Mouse (Mus musculus): ENCODE data around the gene Aldh16a1. TPM values are rescaled to one million over a fixed set of nuclear protein-coding genes. Genes with fewer than 3 reads are reported as not detected.

Gene Aldh16a1
- polyA plus RNA-seq, 1 experiment from 2014 or later: 49.1 TPM

DNA sequence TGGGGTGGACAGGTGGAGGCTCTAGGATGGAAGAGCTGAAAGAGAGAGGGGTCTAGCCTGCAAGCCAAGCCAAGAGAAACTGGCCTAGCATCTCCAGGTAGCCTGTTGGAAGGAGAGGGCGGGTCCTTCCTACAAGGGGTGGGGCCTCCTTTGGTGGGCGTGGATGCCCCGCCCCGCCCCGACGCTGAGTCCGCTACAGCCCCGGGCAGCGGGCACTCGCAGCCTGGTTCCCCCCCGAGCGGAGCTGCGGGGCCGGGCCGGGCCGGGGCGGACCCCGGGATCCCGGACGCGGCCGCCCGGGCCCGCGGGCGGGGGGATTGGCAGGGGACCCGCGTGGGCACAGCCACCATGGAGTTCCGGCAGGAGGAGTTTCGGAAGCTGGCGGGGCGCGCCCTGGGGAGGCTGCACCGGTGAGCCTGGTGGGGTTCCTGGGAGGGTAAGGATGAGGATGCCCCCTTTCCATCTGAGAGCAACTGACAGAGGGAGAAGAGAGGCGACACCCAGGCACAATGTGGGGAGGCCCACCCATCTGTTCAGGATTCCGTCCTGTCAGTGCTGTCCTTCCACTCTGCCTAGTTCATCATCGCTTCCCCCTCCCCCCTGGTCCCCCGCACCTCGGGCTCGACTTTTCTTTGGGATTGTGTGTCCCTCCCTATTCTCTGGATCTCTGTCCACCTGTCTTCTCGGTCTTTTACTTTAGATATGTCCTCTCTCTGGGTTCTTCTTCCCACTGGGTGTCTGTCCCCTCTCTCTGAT, 9.5 kb upstream of the Aldh16a1 start, which contains the start of gene Slc17a7:
TSS of gene Slc17a7 (plus strand) at position 215 of the 756 bp plus-strand sequence.
- H3K4me3 ChIP-seq: peak within 1 kb of the TSS; percentile 46
- WGBS: under 1% methylated on average over 40 of the region's 41 CpGs
- no peak for ATAC-seq (ENCODE audit: insufficient number of reproducible peaks, low FRiP score, low TSS enrichment, low read depth)
- no peak within 1 kb of the TSS for H3K27ac ChIP-seq
- H3K9me3 ChIP-seq: no peaks in the 10 kb centered on the region
- H3K27me3 ChIP-seq: peaks cover 66% of the 10 kb centered on the region
- peaks cover 19% of the 10 kb centered on the region for H3K4me1 ChIP-seq
- H3K36me3 ChIP-seq: peaks cover 21% of the 10 kb centered on the region
- peak within 1 kb of the TSS; percentile 47 for H3K9ac ChIP-seq
- H3K4me2 ChIP-seq: peak within 1 kb of the TSS; percentile 73

DNA sequence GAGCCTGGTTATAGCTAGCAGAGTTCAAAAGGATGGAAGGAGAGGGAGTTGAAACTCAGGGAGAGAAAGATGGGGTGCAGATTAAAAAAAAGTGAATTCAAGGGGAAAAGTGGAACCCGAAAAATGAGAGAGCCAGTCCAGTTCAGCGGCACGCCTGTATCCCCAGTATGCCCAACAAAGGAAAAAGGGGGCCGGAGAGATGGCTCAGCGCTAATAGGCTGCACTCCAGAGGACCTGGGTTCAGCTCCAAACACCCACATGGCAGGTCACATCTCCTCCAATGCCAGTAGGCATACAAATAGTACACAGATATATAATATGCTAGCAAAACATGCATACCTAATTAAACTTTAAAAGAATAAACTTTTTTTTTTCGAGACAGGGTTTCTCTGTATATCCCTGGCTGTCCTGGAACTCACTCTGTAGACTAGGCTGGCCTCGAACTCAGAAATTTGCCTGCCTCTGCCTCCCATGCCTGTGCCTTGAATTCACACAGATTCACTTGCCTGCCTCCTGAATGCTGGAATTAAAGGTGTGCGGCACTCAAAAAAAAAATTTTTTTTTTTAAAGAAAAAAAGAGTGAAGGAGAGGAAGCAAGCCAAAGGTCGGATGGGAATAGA, 8.7 kb upstream of the Aldh16a1 start:
- no peak overlapping the region for H3K4me2 ChIP-seq
- WGBS: 69% methylated on average over 9 of the region's 9 CpGs
- no peak for ATAC-seq (ENCODE audit: insufficient number of reproducible peaks, low FRiP score, low TSS enrichment, low read depth)

GRCm38 (mm10) chr7:45162551-45162950, 8.2 kb upstream of the Aldh16a1 start:
- Histone ChIP-seq H3K4me2 (peak overlapping the region; percentile 80), H3K4me1 (peaks cover 19% of the 10 kb centered on the region), H3K9ac (no peak overlapping the region; the same call in 1 of the 2 replicates)

More for the DNA sequence above, 8.7 kb upstream of the Aldh16a1 start:
- Histone ChIP-seq H3K4me3 (no peak overlapping the region), H3K27ac (no peak overlapping the region), H3K36me3 (peaks cover 29% of the 10 kb centered on the region), H3K27me3 (peaks cover 58% of the 10 kb centered on the region), H3K9me3 (no peaks in the 10 kb centered on the region), H3K4me1 (peaks cover 19% of the 10 kb centered on the region), H3K9ac (no peak overlapping the region)

DNA sequence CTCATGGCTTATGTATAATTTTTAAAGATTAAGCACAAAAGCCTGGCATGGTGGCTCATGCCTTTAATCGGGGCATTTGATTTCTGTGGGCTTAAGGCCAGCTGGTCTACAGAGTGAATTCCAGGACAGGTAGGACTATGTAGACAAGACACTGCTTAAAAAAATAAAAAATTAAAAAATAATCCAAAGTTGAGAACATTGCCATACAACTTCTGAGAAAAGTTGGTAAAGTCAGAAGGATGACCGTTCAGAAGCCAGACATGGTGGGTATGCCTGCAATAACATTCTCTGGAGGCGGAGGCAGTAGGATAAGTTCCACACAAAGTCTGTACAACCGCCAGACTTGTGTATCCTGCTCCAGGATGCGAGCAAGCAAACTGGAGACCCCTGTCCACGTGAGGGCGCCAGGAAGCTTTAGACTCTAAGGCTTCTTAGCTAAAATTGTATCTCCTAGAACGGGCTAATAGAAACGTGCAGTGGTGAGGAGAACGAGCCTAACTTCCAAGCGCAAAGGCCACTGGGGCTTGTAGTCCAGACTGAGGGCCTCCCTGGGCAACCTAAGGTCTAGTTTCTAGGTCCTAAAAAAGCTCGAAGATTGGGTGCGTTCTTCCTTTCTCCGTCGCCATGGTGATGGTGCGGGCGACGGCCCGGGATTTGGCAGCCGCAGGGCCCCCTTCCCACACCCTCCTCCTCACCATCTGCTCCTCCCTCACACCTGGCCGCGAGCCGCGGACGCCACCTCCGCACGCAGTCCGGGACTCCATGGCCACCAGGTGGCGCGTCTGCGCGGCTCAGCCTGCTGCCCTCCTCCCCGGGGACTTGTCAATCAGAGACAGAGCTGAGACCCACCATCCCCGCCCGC, 7.5 kb upstream of the Aldh16a1 start:
- 4% methylated on average over 35 of the region's 35 CpGs for WGBS

More at GRCm38 (mm10) chr7:45162551-45162950, 8.2 kb upstream of the Aldh16a1 start:
- Histone ChIP-seq H3K4me3 (peak overlapping the region; percentile 45), H3K36me3 (peaks cover 34% of the 10 kb centered on the region), H3K27me3 (peaks cover 53% of the 10 kb centered on the region), H3K9me3 (no peaks in the 10 kb centered on the region), H3K27ac (no peak overlapping the region)
- ATAC-seq (ENCODE audit: insufficient number of reproducible peaks, low FRiP score, low TSS enrichment, low read depth): no peak
- 26% methylated on average over 6 of the region's 6 CpGs for WGBS

DNA sequence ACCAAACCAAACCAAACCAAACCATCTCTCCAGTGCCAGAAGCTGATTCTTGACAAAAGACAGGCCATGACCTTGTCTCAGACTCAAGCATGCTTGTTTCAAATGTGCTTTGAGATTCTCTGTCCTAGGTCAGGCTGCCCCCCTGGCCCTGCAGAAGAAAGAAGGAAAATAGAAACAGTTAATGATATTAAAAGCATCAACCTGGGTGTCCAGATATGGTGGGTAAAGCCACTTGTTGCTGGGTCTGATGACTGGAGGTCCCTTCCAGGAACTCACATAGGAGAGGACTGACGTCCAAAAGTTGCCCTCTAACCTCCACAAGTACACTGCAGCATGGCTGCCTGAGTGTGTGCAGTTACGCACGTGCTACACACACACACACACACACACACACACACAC, 6.5 kb upstream of the Aldh16a1 start:
- no peak for ATAC-seq (ENCODE audit: insufficient number of reproducible peaks, low FRiP score, low TSS enrichment, low read depth)
- H3K9me3 ChIP-seq: no peaks in the 10 kb centered on the region
- H3K4me2 ChIP-seq: no peak overlapping the region
- peaks cover 36% of the 10 kb centered on the region for H3K27me3 ChIP-seq
- H3K36me3 ChIP-seq: peaks cover 39% of the 10 kb centered on the region
- WGBS: 90% methylated on average over 3 of the region's 3 CpGs
- no peak overlapping the region for H3K27ac ChIP-seq
- H3K4me3 ChIP-seq: no peak overlapping the region
- H3K4me1 ChIP-seq: peaks cover 19% of the 10 kb centered on the region
- no peak overlapping the region for H3K9ac ChIP-seq

More for the DNA sequence above, 7.5 kb upstream of the Aldh16a1 start:
- Histone ChIP-seq H3K27me3 (peaks cover 46% of the 10 kb centered on the region), H3K9ac (no peak overlapping the region), H3K4me1 (peaks cover 19% of the 10 kb centered on the region), H3K4me3 (peak overlapping the region; percentile 45), H3K36me3 (peaks cover 39% of the 10 kb centered on the region), H3K27ac (peak overlapping the region; percentile 28; the same call in 1 of the 2 replicates), H3K4me2 (peak overlapping the region; percentile 80), H3K9me3 (no peaks in the 10 kb centered on the region)
- peak; percentile 92 for ATAC-seq (ENCODE audit: insufficient number of reproducible peaks, low FRiP score, low TSS enrichment, low read depth)

DNA sequence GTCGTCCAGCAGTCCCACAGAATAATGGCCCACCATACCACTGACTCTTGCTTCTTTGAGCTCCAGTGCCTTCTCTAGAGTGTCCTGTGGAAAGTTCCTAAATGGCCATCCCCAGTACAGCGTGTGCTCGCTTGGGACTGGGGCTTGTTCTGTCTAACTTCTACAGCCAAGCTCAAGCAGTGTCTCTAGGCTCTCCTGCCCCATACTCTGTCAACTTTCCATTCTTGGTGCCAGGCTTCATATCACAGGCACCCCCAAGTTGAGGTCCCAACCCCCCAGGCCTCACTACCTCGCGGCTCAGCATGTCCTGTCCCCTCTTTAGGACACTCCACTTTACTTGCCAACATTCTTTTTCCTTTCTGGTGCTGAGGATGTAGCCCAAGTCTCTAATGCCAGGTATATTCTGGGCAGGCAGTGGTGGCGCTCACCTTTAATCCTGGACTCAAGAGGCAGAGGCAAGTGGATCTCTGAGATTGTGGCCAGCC, 6.0 kb upstream of the Aldh16a1 start:
- Histone ChIP-seq H3K9me3 (no peaks in the 10 kb centered on the region), H3K4me2 (no peak overlapping the region), H3K4me3 (no peak overlapping the region), H3K4me1 (peaks cover 21% of the 10 kb centered on the region), H3K27me3 (peaks cover 31% of the 10 kb centered on the region), H3K9ac (no peak overlapping the region), H3K27ac (no peak overlapping the region), H3K36me3 (peaks cover 39% of the 10 kb centered on the region)
- no peak for ATAC-seq (ENCODE audit: insufficient number of reproducible peaks, low FRiP score, low TSS enrichment, low read depth)
- 95% methylated on average over 6 of the region's 6 CpGs for WGBS

DNA sequence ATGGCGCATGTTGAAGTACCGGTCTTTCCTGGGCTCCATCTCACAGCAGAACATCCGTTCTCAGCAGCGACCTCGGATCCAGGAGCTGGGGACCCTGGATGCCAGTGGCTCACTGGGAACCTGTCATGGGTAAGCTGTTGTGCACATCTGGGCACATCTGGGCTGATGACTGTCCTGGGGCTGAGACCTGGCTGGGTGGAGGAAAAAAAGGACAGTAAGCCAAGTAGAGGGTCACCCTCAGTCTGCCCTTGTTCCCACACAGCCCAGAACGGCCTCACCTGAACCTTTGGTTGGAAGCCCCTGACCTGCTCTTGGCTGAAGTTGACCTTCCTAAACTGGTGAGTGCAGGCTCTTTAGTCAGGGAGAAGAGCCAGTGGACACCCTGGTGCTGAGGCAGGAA, 4.6 kb upstream of the Aldh16a1 start:
- Histone ChIP-seq H3K27me3 (peaks cover 17% of the 10 kb centered on the region), H3K4me1 (peaks cover 25% of the 10 kb centered on the region), H3K4me3 (no peak overlapping the region), H3K9ac (no peak overlapping the region), H3K9me3 (no peaks in the 10 kb centered on the region), H3K36me3 (peaks cover 39% of the 10 kb centered on the region), H3K27ac (no peak overlapping the region), H3K4me2 (no peak overlapping the region)
- no peak for ATAC-seq (ENCODE audit: insufficient number of reproducible peaks, low FRiP score, low TSS enrichment, low read depth)
- 89% methylated on average over 6 of the region's 6 CpGs for WGBS

- Histone ChIP-seq H3K27ac (no peak overlapping the region), H3K36me3 (peaks cover 39% of the 10 kb centered on the region), H3K27me3 (peaks cover 2% of the 10 kb centered on the region), H3K9me3 (no peaks in the 10 kb centered on the region), H3K4me2 (no peak overlapping the region), H3K9ac (no peak overlapping the region), H3K4me1 (peaks cover 21% of the 10 kb centered on the region), H3K4me3 (no peak overlapping the region)
- no peak for ATAC-seq (ENCODE audit: insufficient number of reproducible peaks, low FRiP score, low TSS enrichment, low read depth)
- WGBS: 87% methylated on average over 14 of the region's 14 CpGs
Observed at GRCm38 (mm10) chr7:45157459-45157858, 3.1 kb upstream of the Aldh16a1 start.

GRCm38 (mm10) chr7:45156206-45156605, 1.8 kb upstream of the Aldh16a1 start:
- 95% methylated on average over 15 of the region's 15 CpGs for WGBS
- no peaks in the 10 kb centered on the region for H3K9me3 ChIP-seq
- no peak overlapping the region for H3K27ac ChIP-seq
- no peak overlapping the region for H3K4me2 ChIP-seq
- no peaks in the 10 kb centered on the region for H3K27me3 ChIP-seq
- H3K4me3 ChIP-seq: no peak overlapping the region
- ATAC-seq (ENCODE audit: insufficient number of reproducible peaks, low FRiP score, low TSS enrichment, low read depth): no peak
- H3K4me1 ChIP-seq: peaks cover 14% of the 10 kb centered on the region; the same call in 1 of the 2 replicates
- no peak overlapping the region for H3K9ac ChIP-seq
- peaks cover 39% of the 10 kb centered on the region for H3K36me3 ChIP-seq

DNA sequence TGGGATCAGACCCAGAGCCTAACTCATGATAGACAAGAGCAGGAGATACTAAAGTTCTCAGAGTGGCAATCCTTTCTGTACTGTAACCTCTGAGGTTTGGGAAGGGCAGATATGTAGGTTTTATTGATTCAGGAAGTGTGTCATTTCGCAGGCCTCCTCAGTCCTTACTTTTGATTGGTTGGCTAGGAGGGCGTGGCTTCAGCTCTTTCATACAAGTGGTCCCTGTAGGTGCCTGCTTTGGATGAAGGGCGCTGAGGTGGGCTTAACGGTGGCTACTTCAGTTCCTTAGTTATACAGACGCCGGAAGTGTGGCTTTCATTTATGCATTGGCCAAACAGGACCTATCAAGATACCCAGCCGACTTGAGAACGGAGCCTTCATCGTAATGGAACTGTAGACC, 1.2 kb upstream of the Aldh16a1 start:
- no peak overlapping the region for H3K4me3 ChIP-seq
- no peaks in the 10 kb centered on the region for H3K27me3 ChIP-seq
- H3K9ac ChIP-seq: no peak overlapping the region
- WGBS: 80% methylated on average over 9 of the region's 9 CpGs
- peaks cover 14% of the 10 kb centered on the region; the same call in 1 of the 2 replicates for H3K4me1 ChIP-seq
- H3K36me3 ChIP-seq: peaks cover 35% of the 10 kb centered on the region
- no peak for ATAC-seq (ENCODE audit: insufficient number of reproducible peaks, low FRiP score, low TSS enrichment, low read depth)
- peak overlapping the region; percentile 99; the same call in 1 of the 2 replicates for H3K27ac ChIP-seq
- no peak overlapping the region for H3K4me2 ChIP-seq
- no peaks in the 10 kb centered on the region for H3K9me3 ChIP-seq

GRCm38 (mm10) chr7:45154993-45155514, 670 bp upstream of the Aldh16a1 start:
- H3K4me3 ChIP-seq: peak overlapping the region; percentile 78
- no peaks in the 10 kb centered on the region for H3K27me3 ChIP-seq
- H3K27ac ChIP-seq: peak overlapping the region; percentile 99; the same call in 1 of the 2 replicates
- peak overlapping the region; percentile 58 for H3K4me2 ChIP-seq
- peaks cover 29% of the 10 kb centered on the region for H3K36me3 ChIP-seq
- ATAC-seq (ENCODE audit: insufficient number of reproducible peaks, low FRiP score, low TSS enrichment, low read depth): no peak
- H3K9ac ChIP-seq: no peak overlapping the region
- 75% methylated on average over 12 of the region's 12 CpGs for WGBS
- peaks cover 14% of the 10 kb centered on the region; the same call in 1 of the 2 replicates for H3K4me1 ChIP-seq
- H3K9me3 ChIP-seq: no peaks in the 10 kb centered on the region

All from limb, embryonic 15.5 days (tissue).